Mouse (Mus musculus) limb, embryonic 13.5 days (tissue): ENCODE data around the gene Wnt7b. TPM values are rescaled to one million over a fixed set of nuclear protein-coding genes. Genes with fewer than 3 reads are reported as not detected.
A peak's percentile ranks its signal among the peaks of the same experiment; 100 is the strongest.

Experiments used
- ATAC-seq: fragments of 200-750 bp; cut with Nextera tagmentation; 2 replicates; pipeline ENCODE4 v1.8.0; 2017; ENCODE audit warnings: low read depth, moderate number of reproducible peaks, moderate TSS enrichment; ENCODE audit not compliant: low FRiP score
- H3K27ac ChIP-seq: fragments of 300-500 bp; sonication (generic); 2 replicates; pipeline ENCODE4 v1.5.1; 2015; ENCODE audit warnings: inconsistent platforms, mild to moderate bottlenecking, moderate library complexity
- H3K27me3 ChIP-seq: fragments of 300-500 bp; sonication (generic); 2 replicates; pipeline ENCODE4 v1.6.1; 2015; ENCODE audit warnings: mild to moderate bottlenecking, inconsistent platforms
- H3K36me3 ChIP-seq: fragments of 300-500 bp; sonication (generic); 2 replicates; pipeline ENCODE4 v1.6.1; 2015; ENCODE audit warnings: inconsistent platforms, mild to moderate bottlenecking, moderate library complexity
- H3K4me1 ChIP-seq: fragments of 300-500 bp; sonication (generic); 2 replicates; pipeline ENCODE4 v1.6.1; 2015; ENCODE audit warnings: inconsistent platforms
- H3K4me2 ChIP-seq: fragments of 300-500 bp; sonication (generic); replicated peaks from 2 replicates; pipeline ENCODE4 v1.6.1; 2015; ENCODE audit warnings: inconsistent platforms, mild to moderate bottlenecking, moderate library complexity
- H3K4me3 ChIP-seq: fragments of 300-500 bp; sonication (generic); 2 replicates; pipeline ENCODE4 v1.5.1; 2015; ENCODE audit warnings: moderate library complexity, mild to moderate bottlenecking, inconsistent platforms
- H3K9ac ChIP-seq: fragments of 300-500 bp; sonication (generic); 2 replicates; pipeline ENCODE4 v1.6.1; 2015; ENCODE audit warnings: mild to moderate bottlenecking, inconsistent platforms
- H3K9me3 ChIP-seq: fragments of 300-500 bp; sonication (generic); 2 replicates; pipeline ENCODE4 v1.6.1; 2016; ENCODE audit warnings: inconsistent platforms
- WGBS: fragments of 180-500 bp; shearing (Covaris S2); methylation state at CpG from one replicate; pipeline ENCODE4 v1.1.7; 2015; 5-methylcytosine and 5-hydroxymethylcytosine counted together
- polyA plus RNA-seq: library from polyadenylated mRNA; unstranded; fragments of >200 nt; fragmentation: Nextera tagmentation; extraction: Ambion mirVana; gene quantifications from 2 replicates; pipeline ENCODE4 v1.2.1, GENCODE M21; 2015

Gene Wnt7b
- polyA plus RNA-seq, 1 experiment from 2014 or later = 34.9 TPM

- no peaks in the 10 kb centered on the region for H3K9me3 ChIP-seq
- ATAC-seq = no peak
- H3K4me1 ChIP-seq = peaks cover 54% of the 10 kb centered on the region
- WGBS = under 1% methylated on average over 54 of the region's 54 CpGs
- no peak overlapping the region for H3K27ac ChIP-seq
- H3K4me3 ChIP-seq = peak overlapping the region; percentile 59
- peak overlapping the region; percentile 54 for H3K9ac ChIP-seq
- H3K4me2 ChIP-seq = peak overlapping the region; percentile 64
- no peaks in the 10 kb centered on the region for H3K36me3 ChIP-seq
- peaks cover 100% of the 10 kb centered on the region for H3K27me3 ChIP-seq
Observed at GRCm38 (mm10) chr15:85577583-85578460, 4.5 kb downstream of the Wnt7b start.

- H3K9ac ChIP-seq = peak overlapping the region; percentile 54
- no peak overlapping the region; the same call in 1 of the 2 replicates for H3K27ac ChIP-seq
- peak overlapping the region; percentile 59 for H3K4me3 ChIP-seq
- WGBS = 2% methylated on average over 61 of the region's 61 CpGs
- H3K36me3 ChIP-seq = no peaks in the 10 kb centered on the region
- peaks cover 48% of the 10 kb centered on the region for H3K4me1 ChIP-seq
- H3K9me3 ChIP-seq = no peaks in the 10 kb centered on the region
- no peak for ATAC-seq
- H3K4me2 ChIP-seq = peak overlapping the region; percentile 64
- peaks cover 97% of the 10 kb centered on the region for H3K27me3 ChIP-seq
Observed at GRCm38 (mm10) chr15:85576511-85577440, 5.5 kb downstream of the Wnt7b start.

DNA sequence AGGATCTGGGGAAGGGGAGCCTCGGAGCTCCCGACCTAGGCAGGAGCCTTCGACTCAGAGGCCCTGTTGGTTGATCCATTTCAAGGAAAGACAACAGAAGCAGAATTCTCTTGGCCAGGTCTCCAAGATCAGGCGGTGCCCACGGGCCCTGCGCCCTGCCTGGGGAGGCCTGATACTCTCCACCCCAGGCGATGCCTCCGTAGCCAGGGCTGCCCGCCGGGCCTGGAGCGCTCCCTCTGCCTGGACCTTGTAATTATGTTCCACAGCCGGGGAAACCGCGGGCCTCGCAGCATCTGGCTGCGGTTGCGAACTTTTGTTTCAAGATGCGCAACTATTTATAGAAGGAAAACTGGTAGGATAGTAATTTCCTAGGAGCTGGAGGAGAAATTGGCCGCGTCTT lies 6.2 kb downstream of the Wnt7b start:
- H3K4me2 ChIP-seq = peak overlapping the region; percentile 64
- H3K27me3 ChIP-seq = peaks cover 91% of the 10 kb centered on the region
- H3K4me3 ChIP-seq = peak overlapping the region; percentile 59
- H3K36me3 ChIP-seq = no peaks in the 10 kb centered on the region
- H3K27ac ChIP-seq = no peak overlapping the region
- peaks cover 42% of the 10 kb centered on the region for H3K4me1 ChIP-seq
- no peaks in the 10 kb centered on the region for H3K9me3 ChIP-seq
- 2% methylated on average over 20 of the region's 20 CpGs for WGBS
- no peak for ATAC-seq
- H3K9ac ChIP-seq = peak overlapping the region; percentile 54; the same call in 1 of the 2 replicates

DNA sequence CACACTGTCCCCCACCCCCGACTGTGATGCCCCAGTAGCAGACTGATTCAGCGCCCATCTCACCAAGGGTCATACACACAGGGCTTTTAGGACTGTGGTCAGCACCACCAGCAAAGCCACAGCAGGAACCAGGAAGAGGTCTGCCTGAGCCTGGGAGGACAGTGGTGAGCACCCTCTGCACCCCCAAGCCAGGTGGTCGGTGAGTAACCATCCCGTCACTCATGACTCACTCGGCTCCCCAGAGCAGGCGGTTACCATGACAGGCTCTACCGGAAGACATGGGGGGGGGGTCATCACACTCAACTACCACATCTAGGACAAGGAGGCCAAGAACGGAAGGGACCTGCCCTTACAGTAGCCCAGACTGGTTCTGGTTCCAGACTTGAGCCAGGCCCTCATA lies 7.7 kb downstream of the Wnt7b start:
- Histone ChIP-seq H3K4me1 (peaks cover 31% of the 10 kb centered on the region), H3K9ac (no peak overlapping the region), H3K36me3 (no peaks in the 10 kb centered on the region), H3K9me3 (no peaks in the 10 kb centered on the region), H3K27me3 (peaks cover 83% of the 10 kb centered on the region), H3K4me3 (no peak overlapping the region), H3K4me2 (no peak overlapping the region), H3K27ac (no peak overlapping the region)
- no peak for ATAC-seq
- 72% methylated on average over 8 of the region's 8 CpGs for WGBS

- Histone ChIP-seq H3K4me2 (no peak overlapping the region), H3K4me1 (peaks cover 31% of the 10 kb centered on the region), H3K27ac (no peak overlapping the region), H3K27me3 (peaks cover 78% of the 10 kb centered on the region), H3K9ac (no peak overlapping the region), H3K4me3 (no peak overlapping the region), H3K36me3 (no peaks in the 10 kb centered on the region), H3K9me3 (no peaks in the 10 kb centered on the region)
- WGBS = 74% methylated on average over 5 of the region's 5 CpGs
- ATAC-seq = no peak
Observed at GRCm38 (mm10) chr15:85574086-85574485, 8.2 kb downstream of the Wnt7b start.

- WGBS = 48% methylated on average over 8 of the region's 8 CpGs
- Histone ChIP-seq H3K4me3 (no peak overlapping the region), H3K36me3 (no peaks in the 10 kb centered on the region), H3K9ac (no peak overlapping the region), H3K4me2 (no peak overlapping the region), H3K9me3 (no peaks in the 10 kb centered on the region), H3K27ac (no peak overlapping the region), H3K27me3 (peaks cover 64% of the 10 kb centered on the region), H3K4me1 (peaks cover 27% of the 10 kb centered on the region)
- ATAC-seq = no peak
Observed at GRCm38 (mm10) chr15:85572619-85573254, 9.5 kb downstream of the Wnt7b start.

DNA sequence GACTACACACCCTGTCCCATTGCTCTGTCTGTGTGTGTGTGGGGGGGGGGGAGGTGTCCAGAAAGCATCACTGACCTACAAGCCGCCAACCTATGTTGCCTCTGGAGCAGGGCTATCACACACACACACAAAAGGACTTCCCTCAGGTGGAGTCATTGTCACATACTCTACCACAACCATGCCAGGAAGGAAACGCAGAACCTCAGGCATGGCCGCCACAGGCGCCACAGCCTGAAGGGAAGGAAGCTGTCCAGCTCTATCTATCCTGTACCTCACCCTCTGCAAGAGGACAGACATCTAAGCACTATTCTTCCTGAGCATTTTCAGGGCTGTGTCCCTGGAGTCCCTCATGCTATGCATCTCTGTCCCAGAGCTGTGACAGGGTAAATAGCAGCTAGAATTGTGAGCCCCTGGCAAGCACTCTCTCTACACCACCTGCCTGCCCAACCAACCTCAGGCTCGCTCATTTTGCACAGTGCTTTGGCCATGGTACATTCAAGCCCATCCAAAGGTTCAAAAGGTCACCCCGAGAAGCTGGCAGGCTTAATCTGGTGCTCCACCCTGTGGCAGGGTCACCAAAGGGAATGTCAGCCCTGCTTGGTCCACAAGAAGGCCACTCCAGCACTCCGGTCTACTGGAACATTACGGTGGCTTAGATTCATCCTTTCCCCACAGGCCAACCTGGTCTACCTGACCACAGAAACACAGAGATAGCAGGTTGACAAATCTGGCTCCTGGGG lies 12.1 kb downstream of the Wnt7b start:
- no peak overlapping the region for H3K4me2 ChIP-seq
- H3K9ac ChIP-seq = no peak overlapping the region
- no peak overlapping the region for H3K4me3 ChIP-seq
- no peaks in the 10 kb centered on the region for H3K9me3 ChIP-seq
- no peak overlapping the region for H3K27ac ChIP-seq
- whole genome bisulfite sequencing = 80% methylated on average over 8 of the region's 8 CpGs
- no peak for ATAC-seq
- no peaks in the 10 kb centered on the region for H3K36me3 ChIP-seq
- H3K4me1 ChIP-seq = peaks cover 9% of the 10 kb centered on the region
- H3K27me3 ChIP-seq = peaks cover 39% of the 10 kb centered on the region

DNA sequence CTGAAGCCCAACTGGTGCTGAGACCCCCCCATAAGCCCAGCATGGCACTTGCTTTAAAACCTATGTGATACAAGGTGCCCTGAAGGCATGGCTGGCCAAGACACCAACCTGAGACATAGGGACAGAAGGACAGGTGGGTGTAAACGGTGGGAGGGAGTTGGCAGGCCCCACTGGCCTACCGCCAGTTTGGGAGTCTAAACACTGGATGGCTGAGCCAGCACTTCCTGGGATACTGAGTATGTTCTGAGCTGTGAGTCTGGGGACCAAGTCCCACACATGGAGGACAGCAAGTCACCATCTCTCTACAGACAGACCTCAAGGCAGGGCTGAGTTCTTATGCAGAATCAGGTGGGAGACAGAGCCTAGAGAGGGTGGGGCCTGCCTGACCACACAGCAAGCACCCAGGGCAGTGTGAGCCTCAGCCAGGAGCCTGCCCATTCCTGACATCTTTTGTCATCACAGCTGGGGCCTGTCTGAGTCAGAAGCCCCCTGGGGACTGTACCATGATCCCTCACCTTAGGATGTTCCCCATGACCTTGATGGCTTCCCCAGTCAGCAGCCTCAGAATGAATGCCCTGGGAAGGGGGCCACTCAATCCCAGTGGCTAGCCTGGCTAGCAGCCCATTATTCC lies 13.0 kb downstream of the Wnt7b start:
- Histone ChIP-seq H3K4me2 (no peak overlapping the region), H3K9ac (no peak overlapping the region), H3K4me3 (no peak overlapping the region), H3K36me3 (no peaks in the 10 kb centered on the region), H3K4me1 (peaks cover 13% of the 10 kb centered on the region), H3K27ac (no peak overlapping the region), H3K27me3 (peaks cover 30% of the 10 kb centered on the region), H3K9me3 (no peaks in the 10 kb centered on the region)
- 68% methylated on average over 2 of the region's 2 CpGs for WGBS
- no peak for ATAC-seq

GRCm38 (mm10) chr15:85568402-85568801 lies 13.9 kb downstream of the Wnt7b start:
- Histone ChIP-seq H3K27ac (no peak overlapping the region), H3K9ac (no peak overlapping the region), H3K27me3 (peaks cover 21% of the 10 kb centered on the region), H3K9me3 (no peaks in the 10 kb centered on the region), H3K4me2 (no peak overlapping the region), H3K4me1 (peaks cover 16% of the 10 kb centered on the region), H3K36me3 (no peaks in the 10 kb centered on the region), H3K4me3 (no peak overlapping the region)
- no peak for ATAC-seq
- 65% methylated on average over 3 of the region's 3 CpGs for WGBS

DNA sequence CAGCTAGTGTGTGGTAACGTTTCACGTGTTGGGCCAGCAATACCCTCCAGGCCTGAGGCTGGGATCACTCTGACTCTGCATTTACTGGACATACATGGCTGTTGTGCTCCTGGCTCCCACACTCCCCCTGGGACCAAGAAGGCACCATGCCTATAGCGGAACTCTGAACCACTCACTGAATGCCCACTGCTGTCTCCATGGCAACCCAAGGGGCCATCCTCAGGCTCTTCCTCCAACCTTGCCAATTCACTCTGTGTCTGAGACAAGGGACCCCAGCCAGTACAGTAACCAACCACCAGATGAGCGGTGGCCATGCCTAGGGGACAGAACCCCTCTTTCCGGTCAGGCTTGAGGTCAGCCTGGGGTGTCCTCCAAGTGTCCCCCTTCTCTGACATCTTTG lies 17.3 kb downstream of the Wnt7b start:
- Histone ChIP-seq H3K27me3 (no peaks in the 10 kb centered on the region), H3K4me2 (no peak overlapping the region), H3K4me1 (peaks cover 16% of the 10 kb centered on the region), H3K27ac (no peak overlapping the region; the same call in 1 of the 2 replicates), H3K4me3 (no peak overlapping the region), H3K9me3 (peaks cover 7% of the 10 kb centered on the region; the same call in 1 of the 2 replicates), H3K9ac (no peak overlapping the region), H3K36me3 (no peaks in the 10 kb centered on the region)
- no peak for ATAC-seq
- WGBS = 93% methylated on average over 5 of the region's 5 CpGs
